Mouse (Mus musculus): ENCODE measurements around the gene Dnah10. TPM values are rescaled to one million over a fixed set of nuclear protein-coding genes. Genes with fewer than 3 reads are reported as not detected.

The Dnah10 gene
- under 1 TPM; 0.32 to 0.38 TPM for total RNA-seq (2021)
- long read RNA-seq, experiment 1, result 0 reads
- long read RNA-seq, experiment 2, result 0 reads

- TF ChIP-seq CTCF (conservative IDR thresholded peaks at IDR 0.05), result no peak
- peak within 1 kb of the TSS; percentile 40 for H3K4me3 ChIP-seq
- H3K27ac ChIP-seq, result no peak within 1 kb of the TSS
- DNase-seq (ENCODE audit: low spot score in 2 of 2), result peak in 1 of 2 experiments; percentile 23
Measured at GRCm38 (mm10) chr5:124724997-124725396, at the start of gene Dnah10. Dnah10 (plus strand) TSS chr5:124725085.

- TF ChIP-seq CTCF (conservative IDR thresholded peaks at IDR 0.05), result no peak
- H3K4me3 ChIP-seq, result no peak overlapping the region
- DNase-seq (ENCODE audit: low spot score in 2 of 2), result no peak
- H3K27ac ChIP-seq, result no peak overlapping the region
Measured at GRCm38 (mm10) chr5:124713741-124714140, 11.1 kb upstream of the Dnah10 start.

- no peak overlapping the region for H3K27ac ChIP-seq
- no peak for TF ChIP-seq CTCF (conservative IDR thresholded peaks at IDR 0.05)
- no peak overlapping the region for H3K4me3 ChIP-seq
- no peak for DNase-seq (ENCODE audit: low spot score in 2 of 2)
Measured at GRCm38 (mm10) chr5:124715135-124715534, 9.8 kb upstream of the Dnah10 start.

- Histone ChIP-seq H3K4me3 (no peak overlapping the region), H3K27ac (no peak overlapping the region)
- no peak for TF ChIP-seq CTCF (conservative IDR thresholded peaks at IDR 0.05)
- DNase-seq (ENCODE audit: low spot score in 2 of 2), result no peak
Measured at GRCm38 (mm10) chr5:124717969-124718368, 6.9 kb upstream of the Dnah10 start.

- no peak overlapping the region for H3K27ac ChIP-seq
- H3K4me3 ChIP-seq, result no peak overlapping the region
- DNase-seq (ENCODE audit: low spot score in 2 of 2), result no peak
- no peak for TF ChIP-seq CTCF (conservative IDR thresholded peaks at IDR 0.05)
Measured at GRCm38 (mm10) chr5:124718396-124718795, 6.5 kb upstream of the Dnah10 start.

- DNase-seq (ENCODE audit: low spot score in 2 of 2), result no peak
- no peak for TF ChIP-seq CTCF (conservative IDR thresholded peaks at IDR 0.05)
- Histone ChIP-seq H3K27ac (no peak overlapping the region), H3K4me3 (no peak overlapping the region)
Measured at GRCm38 (mm10) chr5:124723125-124723524, 1.8 kb upstream of the Dnah10 start.

- TF ChIP-seq CTCF (conservative IDR thresholded peaks at IDR 0.05), result no peak
- Histone ChIP-seq H3K27ac (no peak overlapping the region), H3K4me3 (no peak overlapping the region)
- no peak for DNase-seq (ENCODE audit: low spot score in 2 of 2)
Measured at GRCm38 (mm10) chr5:124729662-124730206, 4.8 kb downstream of the Dnah10 start.

GRCm38 (mm10) chr5:124733961-124734360, 9.1 kb downstream of the Dnah10 start:
- Histone ChIP-seq H3K27ac (no peak overlapping the region), H3K4me3 (no peak overlapping the region)
- TF ChIP-seq CTCF (conservative IDR thresholded peaks at IDR 0.05), result peak; percentile 23
- DNase-seq (ENCODE audit: low spot score in 2 of 2), result no peak

GRCm38 (mm10) chr5:124741898-124742599, 17.2 kb downstream of the Dnah10 start:
- Histone ChIP-seq H3K4me3 (no peak overlapping the region), H3K27ac (no peak overlapping the region)
- peak; percentile 46 for TF ChIP-seq CTCF (conservative IDR thresholded peaks at IDR 0.05)
- no peak for DNase-seq (ENCODE audit: low spot score in 2 of 2)

- Histone ChIP-seq H3K27ac (no peak overlapping the region), H3K4me3 (no peak overlapping the region)
- no peak for TF ChIP-seq CTCF (conservative IDR thresholded peaks at IDR 0.05)
- no peak for DNase-seq (ENCODE audit: low spot score in 2 of 2)
Measured at GRCm38 (mm10) chr5:124743841-124744240, 19.0 kb downstream of the Dnah10 start.

- DNase-seq (ENCODE audit: low spot score in 2 of 2), result no peak
- TF ChIP-seq CTCF (conservative IDR thresholded peaks at IDR 0.05), result no peak
- Histone ChIP-seq H3K27ac (no peak overlapping the region), H3K4me3 (no peak overlapping the region)
Measured at GRCm38 (mm10) chr5:124746220-124746619, 21.3 kb downstream of the Dnah10 start.

- TF ChIP-seq CTCF (conservative IDR thresholded peaks at IDR 0.05), result no peak
- Histone ChIP-seq H3K4me3 (no peak overlapping the region), H3K27ac (no peak overlapping the region)
- no peak for DNase-seq (ENCODE audit: low spot score in 2 of 2)
Measured at GRCm38 (mm10) chr5:124748296-124748695, 23.4 kb downstream of the Dnah10 start.

- no peak for TF ChIP-seq CTCF (conservative IDR thresholded peaks at IDR 0.05)
- no peak for DNase-seq (ENCODE audit: low spot score in 2 of 2)
- H3K27ac ChIP-seq, result no peak overlapping the region
- H3K4me3 ChIP-seq, result no peak overlapping the region
Measured at GRCm38 (mm10) chr5:124751656-124752055, 26.8 kb downstream of the Dnah10 start.

- DNase-seq (ENCODE audit: low spot score in 2 of 2), result no peak
- H3K27ac ChIP-seq, result no peak overlapping the region
- H3K4me3 ChIP-seq, result no peak overlapping the region
- peak; percentile 66 for TF ChIP-seq CTCF (conservative IDR thresholded peaks at IDR 0.05)
Measured at GRCm38 (mm10) chr5:124761011-124761410, 36.1 kb downstream of the Dnah10 start.

All from layer of hippocampus, adult 2 months (tissue).